Mouse (Mus musculus) cerebellum, adult 9-10 months (tissue): ENCODE measurements around the gene Ldlrad1.
A peak's percentile ranks its signal among the peaks of the same experiment; 100 is the strongest.

Experiments
- DNase-seq: peaks from one replicate; pipeline ENCODE4 v3.0.0; 2022

Gene Ldlrad1

DNA sequence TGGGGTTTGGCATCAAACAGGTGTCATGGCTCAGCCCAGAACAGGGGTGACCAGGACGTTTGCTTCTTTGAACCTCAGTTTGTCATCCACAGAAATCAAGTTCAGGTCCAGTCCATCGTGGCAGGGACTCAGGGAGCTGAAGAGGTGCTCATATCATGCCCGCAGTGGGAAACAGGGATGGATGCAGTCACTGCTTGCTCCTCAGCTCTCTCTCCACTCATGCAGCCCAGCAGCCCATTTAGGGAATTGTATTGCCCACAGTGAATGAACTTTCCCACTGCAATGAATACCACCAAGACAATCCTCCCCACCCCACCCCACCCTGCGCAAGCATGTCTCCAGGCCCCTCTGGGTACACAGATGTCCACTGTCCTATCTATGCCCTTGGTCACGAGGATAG, 3.0 kb downstream of the Ldlrad1 start:
- DNase-seq = no peak

DNA sequence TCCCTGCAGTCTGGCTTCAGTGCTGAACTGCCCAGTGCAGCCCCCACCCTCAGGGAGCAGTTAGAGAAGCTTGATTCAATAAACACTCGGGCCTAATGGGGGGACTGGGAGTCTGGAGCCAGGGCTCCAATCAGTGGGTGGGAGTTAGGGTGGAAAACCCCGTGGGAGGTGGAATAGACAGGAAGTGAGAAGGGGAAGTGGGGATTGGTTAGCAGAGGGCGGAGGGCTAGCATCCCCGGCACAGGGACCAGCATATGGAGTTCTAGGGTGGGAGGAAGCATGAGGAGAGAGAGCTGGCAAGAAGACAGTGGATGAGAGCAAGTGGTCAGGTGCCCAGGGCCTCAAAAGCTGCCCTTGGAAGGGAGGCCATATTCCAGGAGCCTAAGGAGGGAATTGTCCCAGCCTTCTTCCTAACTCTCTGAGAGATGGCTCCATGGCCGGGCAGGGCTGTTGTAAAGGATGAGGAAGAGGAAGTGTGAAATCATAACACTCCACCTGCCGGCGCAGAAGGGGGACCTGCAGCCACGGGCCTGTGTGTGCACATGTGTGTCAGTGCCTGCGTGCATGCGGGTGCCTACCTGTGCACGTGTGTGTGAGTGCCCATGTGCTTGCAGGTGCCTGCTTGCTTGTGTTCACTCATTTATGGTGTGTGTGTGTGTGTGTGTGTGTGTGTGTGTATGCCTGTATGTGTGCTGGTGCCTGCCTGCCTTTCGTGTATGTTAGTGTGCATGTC, 4.5 kb downstream of the Ldlrad1 start:
- no peak for DNase-seq

DNA sequence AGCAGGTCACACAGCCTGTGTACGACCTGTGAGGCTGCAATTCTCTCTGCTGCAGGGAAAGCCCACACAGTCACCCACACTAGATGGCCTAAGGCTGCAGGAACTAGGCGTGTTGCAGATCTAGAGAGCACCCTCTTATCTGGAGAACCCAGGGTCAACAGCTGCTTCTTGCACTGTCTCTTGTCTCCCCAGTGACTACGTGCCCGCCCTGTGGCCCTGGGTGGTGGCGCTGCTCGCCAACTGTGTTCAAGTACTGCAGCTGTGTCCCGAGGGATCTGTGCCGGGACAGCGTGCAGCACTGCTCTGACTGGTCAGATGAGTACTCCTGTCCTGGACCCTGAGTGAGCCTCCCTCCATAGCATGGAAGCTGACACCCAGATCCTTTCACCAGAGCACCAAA, 8.6 kb downstream of the Ldlrad1 start:
- no peak for DNase-seq

DNA sequence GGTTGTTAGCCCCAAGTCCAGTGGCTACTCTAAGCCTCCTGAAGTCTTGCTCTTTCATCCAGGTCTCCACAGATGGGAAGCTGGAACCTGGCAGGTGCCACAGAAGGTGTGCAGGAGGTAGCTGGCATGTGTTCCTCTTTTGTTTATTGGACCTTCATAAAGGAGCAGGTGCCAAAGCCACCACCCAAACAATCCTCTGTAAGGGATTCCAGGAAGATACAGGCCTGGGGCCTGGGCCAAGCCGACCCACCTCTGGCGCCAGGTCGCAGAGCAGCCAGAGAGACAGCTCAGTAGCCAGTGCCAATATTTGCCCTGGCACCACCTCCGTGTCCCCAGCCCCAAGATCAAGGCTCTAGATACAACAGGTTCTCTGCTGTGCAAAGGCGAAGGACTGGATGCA, 12.5 kb downstream of the Ldlrad1 start:
- peak; percentile 27 for DNase-seq

DNA sequence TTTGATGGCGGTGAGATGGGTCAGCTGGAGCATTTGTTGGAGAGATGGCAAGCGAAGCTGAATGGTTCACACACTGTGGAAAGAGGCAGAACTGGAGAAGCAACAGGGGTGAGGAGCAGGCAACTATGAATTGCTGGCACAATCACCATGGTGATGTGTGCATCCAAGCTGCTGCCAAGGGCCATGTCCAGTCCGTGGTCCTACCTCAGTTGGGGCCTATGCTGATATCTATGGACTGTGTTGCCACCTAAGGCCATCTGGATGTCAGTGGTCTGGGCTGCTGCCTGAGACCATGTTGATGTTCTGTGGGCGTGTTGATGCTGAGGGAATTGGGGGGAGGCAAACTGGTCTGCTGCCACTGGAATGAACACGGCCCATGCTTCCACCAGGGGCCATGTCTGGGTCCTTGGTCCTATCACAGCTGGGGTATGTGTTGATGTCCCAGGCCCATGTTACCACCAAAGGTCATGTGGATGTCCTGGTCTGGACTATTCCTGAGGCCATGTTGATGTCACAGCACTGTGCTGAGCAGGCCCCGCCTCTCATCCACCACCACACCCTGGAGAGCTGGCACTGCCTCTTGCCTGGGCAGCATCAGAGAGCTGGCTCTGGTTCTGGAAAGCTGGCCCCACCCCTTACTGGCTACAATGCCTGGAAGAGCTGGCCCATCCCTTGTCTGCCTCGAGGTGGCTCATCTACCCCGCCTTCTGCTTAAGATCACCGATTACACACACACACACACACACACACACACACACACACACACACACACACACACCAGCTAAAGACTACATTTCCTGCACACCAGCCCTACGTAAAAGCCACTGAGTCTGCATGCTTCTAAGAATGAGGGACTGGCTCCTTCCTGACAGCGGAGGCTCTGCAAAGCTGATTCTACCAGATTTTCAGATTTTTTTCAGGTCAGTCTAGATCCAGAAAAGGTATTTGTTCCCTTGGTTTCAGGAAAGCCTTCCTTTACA, 14.5 kb downstream of the Ldlrad1 start:
- peak; percentile 19 for DNase-seq

DNA sequence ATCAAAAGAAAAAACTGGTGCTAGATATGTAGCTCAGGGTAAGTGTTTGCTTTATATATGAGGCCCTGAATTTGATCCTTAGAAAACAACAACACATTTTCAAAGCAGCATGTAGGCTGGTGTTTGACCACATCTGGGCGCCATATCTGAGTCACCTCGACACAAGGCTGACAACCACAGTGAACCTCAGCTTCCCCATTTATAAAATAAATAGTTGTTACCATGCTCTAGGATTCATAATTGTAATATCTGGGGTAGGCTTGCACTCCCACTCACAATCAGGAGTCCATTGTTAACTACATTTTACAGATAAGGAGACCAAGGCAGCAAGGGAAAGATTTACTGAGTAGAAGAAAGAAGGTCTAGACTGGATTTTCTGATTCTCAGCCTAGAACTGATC, 17.3 kb downstream of the Ldlrad1 start:
- no peak for DNase-seq

DNA sequence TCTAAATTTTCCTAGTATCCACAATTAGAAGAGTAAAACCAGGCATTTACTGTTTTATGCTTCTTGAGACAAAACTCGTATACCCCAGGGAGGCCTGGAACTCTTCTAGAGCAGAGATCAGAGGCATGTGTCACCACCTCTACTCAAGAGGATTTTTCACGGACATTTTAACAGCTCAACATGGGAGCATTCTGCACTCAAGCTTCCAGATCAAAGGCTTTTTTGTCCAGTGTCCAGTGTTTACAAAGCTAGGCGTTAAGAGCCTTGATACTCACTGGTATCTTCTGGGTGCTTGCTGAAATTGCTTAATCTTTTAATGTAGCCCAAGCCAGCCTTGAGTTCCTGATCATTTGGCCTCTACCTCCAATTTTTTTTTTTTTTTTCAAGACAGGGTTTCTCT, 23.2 kb downstream of the Ldlrad1 start:
- DNase-seq = no peak

DNA sequence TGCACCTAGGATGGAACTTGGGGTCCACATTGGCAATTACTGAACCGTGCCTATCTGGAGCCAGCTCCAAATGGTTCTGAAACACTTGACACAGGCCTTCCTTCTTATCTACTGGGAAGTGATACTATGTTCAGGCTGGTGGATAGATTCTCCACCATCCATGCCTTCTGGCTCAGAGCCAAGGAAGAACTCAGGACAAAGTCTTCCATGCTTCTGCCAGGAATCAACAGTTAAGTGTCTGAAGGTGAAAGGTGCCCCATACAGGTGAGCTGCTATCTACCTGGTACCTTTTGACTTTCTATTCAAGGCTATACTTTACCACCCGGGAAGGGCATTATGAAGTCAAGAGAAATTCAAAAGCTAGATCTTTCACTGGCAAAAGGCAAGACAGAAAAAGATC, 29.3 kb downstream of the Ldlrad1 start:
- DNase-seq = no peak

DNA sequence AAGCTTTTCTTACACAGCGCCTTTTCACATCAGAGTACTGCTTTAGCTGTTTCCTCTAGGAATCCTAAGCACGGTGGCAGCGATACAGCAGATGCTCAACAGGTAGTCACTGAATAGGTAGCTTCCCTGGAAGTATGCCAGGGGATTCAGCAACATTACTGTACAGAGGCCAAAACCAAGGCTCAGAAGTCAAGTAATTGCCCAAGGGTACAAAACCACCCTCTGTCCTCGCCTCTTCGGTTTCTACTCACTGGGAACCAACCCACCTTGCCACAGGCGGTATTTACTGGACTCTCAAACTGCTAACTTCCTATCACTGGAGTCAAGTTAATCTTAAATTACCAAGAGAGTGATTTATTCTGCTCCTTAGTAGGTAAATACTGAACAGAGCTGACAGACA, 31.2 kb downstream of the Ldlrad1 start:
- no peak for DNase-seq

DNA sequence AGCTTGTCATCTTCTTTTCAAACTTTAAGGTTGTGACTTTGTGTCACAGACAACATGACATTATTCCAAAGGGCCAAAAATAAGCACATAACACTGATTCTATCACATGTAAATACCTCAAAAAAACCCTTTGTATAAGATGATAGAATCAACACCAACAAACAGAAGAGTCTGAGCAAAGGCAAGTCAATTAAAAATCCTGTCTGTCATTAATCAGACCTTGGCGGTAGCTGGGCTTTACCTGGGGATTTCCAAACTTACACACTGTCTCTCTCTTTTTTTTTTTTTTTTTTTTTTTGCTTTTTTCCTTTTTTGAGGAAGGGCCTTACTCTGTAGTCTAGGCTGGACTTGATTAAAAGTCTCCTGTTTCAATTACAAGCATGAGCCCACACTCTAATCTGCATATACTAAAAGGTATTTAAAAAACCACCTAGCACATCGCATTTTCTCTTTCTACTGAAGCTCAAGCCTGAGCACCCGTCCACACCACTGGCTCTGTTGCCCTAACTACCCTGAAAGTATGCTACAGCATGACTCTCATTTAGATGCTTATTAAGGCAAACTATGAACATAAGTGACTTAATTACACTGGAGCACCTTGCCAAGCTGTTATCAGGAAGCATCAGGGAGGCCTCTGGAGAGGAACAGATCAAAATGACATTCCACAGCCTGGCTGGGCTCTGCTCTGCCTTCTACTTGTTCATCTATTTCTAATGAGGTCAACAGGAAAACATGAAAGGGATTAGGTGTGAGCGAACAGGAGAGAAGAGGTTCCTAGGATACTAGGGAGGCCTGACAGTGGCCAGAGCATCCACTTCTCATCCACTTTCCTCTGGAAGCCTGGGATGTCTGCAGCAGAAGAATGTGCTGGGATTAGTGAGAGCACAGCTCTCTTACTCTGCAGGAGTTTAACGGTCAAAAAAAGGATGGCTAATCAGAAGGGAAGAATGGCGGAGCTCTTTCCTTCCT, 34.7 kb downstream of the Ldlrad1 start:
- no peak for DNase-seq

DNA sequence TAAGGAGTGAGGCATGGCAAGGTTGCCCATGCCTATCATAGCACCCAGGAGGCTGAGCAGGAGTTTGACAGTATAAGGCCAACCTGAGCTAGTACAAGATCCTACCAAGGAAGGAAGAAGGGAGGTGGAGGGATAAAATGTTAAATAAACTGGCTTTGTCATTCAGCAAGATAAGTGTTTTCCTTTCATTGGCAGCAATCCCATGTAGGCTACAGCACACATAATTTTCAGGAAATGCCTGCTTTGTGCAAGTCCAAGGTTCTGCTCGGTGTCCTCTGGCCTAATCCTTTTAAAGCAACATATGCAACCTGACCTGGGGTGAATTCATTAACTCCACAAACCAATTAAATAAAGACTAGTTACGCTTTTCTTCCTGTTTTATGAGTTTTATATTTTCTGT, 36.4 kb downstream of the Ldlrad1 start:
- no peak for DNase-seq

DNA sequence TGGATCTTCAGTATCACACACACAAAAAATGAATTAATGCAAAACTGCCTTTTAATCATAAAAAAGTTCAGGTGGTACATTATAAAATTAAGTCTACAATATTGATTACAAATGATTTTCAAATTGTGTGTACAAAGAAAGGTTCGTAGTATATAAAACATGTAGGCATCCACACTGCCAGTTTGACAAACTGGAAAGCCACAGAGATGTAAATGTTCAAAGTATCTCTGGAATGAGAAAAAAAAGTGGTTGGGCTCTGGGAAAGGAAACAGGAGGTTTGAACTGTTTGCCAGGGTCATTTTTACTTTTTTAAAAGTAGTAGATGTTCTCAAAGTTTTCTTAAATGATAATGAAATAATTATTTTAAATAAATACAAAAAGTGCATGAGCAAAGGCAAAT, 37.1 kb downstream of the Ldlrad1 start:
- no peak for DNase-seq

DNA sequence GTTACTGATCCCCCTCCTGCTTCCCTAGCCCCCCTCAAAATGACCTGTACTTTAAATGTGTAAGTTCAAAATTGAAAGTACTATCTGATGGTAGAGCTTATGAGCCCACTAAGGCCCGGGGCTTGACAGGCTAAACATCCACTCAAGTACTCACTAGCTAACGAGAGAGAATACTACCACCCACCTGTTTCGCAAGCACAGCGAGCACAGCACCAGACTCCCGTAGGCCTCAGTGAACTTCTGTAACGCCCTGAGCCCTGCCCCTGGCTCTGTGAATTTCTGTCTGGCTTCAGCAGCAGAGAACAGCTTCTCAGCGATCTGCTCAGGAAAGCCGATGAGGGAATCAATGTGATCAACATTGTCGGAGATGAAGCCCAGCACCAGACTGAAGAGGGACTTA, 38.1 kb downstream of the Ldlrad1 start:
- no peak for DNase-seq

DNA sequence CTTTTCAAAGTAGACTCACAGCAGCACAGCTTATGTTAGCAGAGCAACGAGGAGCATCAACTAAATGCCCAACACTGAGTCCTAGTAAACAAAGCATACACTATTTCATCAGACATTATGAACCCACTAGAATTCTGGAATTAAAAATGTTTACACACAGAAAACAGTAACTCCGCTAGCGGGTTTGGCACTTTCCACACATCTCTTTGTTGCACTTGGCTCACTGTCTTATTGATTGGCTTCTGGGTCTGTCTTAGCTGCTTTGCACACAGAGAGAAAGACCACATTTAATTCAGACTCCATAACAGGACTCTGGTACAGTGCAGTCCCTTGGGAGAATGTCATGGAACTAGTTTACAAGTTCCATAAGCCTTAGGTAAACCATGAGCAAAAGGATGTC, 39.1 kb downstream of the Ldlrad1 start:
- no peak for DNase-seq

DNA sequence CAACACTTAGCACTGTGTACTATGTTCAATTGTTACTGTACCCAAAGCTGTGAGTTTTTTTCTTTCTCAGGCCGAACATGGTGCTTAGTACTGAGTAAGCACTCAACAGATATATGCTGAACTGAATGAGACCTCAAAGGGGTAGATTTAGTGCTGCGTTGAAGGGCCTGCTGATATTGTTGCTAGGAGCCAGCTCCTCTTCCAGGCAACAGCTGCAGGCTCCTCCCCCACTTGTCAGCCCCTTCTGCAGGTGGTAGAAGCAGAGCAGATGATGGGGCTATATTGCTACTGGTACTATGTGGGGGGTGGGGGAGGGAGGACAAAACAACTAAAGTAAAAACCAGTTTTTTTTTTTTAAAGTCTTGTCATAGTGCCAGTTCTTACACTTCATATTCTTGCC, 40.5 kb downstream of the Ldlrad1 start:
- no peak for DNase-seq

DNA sequence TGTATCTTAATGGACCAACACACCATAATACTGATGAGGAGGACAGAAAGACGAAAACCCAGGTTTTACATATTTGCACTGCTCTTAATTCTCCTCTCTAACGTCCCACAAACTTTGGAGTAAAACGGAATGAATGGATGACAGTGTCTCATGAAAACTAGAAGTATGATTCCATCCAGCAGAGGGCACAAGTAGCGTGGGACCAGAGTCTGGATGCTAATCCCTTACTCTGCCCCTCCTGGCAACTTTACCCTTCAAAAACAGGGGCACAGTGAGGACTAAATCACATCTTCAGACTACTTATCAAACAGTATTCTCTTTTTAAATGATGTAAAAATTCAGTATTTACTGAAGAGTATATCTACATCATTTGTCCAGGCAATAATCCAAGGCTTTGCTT, 41.5 kb downstream of the Ldlrad1 start:
- peak; percentile 68 for DNase-seq

DNA sequence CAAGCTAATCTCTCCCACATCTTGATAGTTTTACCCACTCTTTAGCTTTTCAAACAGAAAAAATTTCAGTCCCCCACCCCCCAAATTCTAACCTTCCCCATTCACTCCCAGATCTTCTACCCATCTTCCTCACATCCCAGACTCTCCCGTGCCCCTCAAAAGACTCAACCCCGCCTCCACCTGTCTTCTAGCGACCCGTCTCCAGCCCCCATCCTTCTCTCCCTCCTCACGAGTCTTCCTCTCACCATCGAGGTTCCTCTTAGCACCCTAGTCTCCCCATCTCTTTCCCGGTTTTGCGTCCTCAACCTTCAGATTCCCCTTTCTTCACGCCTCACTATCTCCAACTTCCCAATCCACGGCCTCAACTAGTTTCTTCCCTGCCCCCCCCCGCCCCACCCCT, 43.5 kb downstream of the Ldlrad1 start:
- peak; percentile 44 for DNase-seq

DNA sequence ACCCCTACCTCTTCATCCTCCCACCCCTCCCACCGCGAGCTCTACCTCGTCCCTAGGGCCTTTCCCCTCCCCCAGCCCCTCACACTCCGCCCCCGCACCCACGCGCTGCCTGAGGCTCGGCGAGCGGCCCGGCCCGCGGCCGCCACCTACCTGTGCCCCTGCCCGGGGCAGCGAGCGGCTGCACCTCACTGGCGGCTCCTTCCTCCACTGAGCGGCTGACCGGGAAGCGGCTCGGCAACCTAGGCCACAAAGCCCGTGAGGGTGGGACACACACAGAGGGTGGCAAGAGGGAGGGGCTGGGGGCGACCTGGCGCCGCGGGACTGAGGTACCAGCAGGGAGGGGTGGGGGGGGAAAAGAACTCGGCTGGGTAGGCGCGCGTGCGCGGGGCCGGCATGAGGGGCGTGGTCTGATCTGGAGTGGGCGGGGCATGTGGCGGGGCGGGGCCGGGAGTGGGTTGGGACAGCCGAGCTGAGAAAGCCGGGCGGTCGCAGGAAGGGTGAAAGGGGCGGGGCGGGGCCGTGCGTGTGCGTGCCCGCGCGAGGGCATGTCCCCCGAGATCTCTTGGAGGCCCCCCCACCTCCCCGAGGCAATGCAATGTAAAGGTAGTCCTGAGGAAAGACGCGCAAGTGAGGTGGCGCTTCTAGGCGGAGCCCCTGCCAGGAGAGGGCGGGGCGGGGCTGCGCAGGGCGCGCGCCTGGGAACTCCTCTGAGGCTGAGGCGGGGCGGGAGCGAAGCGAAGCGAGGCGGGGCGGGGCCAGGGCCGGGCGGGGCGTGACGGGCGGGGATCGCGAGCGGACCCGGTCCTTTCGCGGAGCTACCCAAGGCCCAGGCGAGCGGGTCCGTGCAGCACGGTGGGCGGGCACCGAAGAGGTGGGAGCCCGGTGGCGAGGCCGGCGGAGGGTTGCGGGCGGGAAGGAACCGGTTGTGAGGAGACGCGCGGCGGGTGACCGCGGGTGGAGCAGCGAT, 44.4 kb downstream of the Ldlrad1 start, which contains the start of the genes Lrrc42 and Hspb11:
Gene Lrrc42, minus strand, starts transcription at position 408 of the 967 bp plus-strand sequence.
Gene Hspb11, plus strand, starts transcription at position 469 of the 967 bp plus-strand sequence.
- peak; percentile 95 for DNase-seq

DNA sequence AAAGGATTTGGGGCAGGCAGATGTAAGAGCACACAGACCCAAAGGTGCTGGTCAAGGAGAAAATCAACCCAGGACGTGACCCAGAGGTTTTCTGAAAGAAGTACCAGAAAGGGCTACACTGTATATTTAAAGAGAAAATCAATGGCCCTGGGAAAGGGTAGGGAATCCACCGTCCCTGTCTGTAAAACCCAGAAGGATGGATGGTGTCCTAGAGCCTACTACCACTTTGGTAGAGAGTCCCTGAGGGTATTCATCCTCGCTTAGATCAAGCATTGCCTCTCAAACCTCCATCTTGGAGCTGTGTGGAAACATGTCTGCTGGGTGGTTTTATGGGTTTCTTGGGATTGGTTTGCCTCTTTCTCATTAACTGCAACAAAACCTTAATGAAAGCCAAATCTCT, 45.4 kb downstream of the Ldlrad1 start:
- DNase-seq = peak; percentile 46

DNA sequence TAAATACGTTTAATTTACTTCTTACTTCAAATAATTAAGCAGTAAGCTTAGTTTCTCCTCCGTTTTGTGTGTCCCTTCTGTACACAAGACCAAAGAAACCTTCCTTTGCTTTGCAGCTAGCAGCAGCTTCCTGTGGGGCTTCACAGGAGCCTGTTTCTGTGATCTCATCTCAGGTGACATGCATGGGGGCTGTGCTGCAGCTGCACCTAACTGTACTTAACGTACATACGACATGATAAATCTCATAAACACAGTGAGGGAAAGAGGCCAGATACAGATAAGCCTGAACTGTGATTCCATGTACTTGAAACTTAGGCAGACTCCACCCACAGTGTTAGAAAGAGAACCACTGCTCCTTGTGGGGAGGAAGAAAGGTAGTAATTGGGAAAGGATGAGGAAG, 51.0 kb downstream of the Ldlrad1 start:
- DNase-seq = no peak
